Mouse (Mus musculus): ENCODE results near the gene Tfb1m.

The Tfb1m gene

GRCm38 (mm10) chr17:3557331-3558311 lies at the start of gene Tfb1m:
TSS of gene Tfb1m (minus strand) at chr17:3557781.
- DNase-seq (ENCODE audit: low read depth, low spot score) = peak; percentile 97

GRCm38 (mm10) chr17:3602954-3603672 lies 45.5 kb upstream of the Tfb1m start:
- no peak for DNase-seq (ENCODE audit: low read depth, low spot score)

- no peak for DNase-seq (ENCODE audit: low read depth, low spot score)
Observed at GRCm38 (mm10) chr17:3598393-3598792, 40.8 kb upstream of the Tfb1m start.

- DNase-seq (ENCODE audit: low read depth, low spot score) = no peak
Observed at GRCm38 (mm10) chr17:3597866-3598265, 40.3 kb upstream of the Tfb1m start.

GRCm38 (mm10) chr17:3597130-3597529 lies 39.5 kb upstream of the Tfb1m start:
- DNase-seq (ENCODE audit: low read depth, low spot score) = no peak

- peak; percentile 47 for DNase-seq (ENCODE audit: low read depth, low spot score)
Observed at GRCm38 (mm10) chr17:3570876-3571275, 13.3 kb upstream of the Tfb1m start.

- DNase-seq (ENCODE audit: low read depth, low spot score) = no peak
Observed at GRCm38 (mm10) chr17:3562405-3562804, 4.8 kb upstream of the Tfb1m start.

- no peak for DNase-seq (ENCODE audit: low read depth, low spot score)
Observed at GRCm38 (mm10) chr17:3560534-3560933, 3.0 kb upstream of the Tfb1m start.

- no peak for DNase-seq (ENCODE audit: low read depth, low spot score)
Observed at GRCm38 (mm10) chr17:3558356-3558870, 832 bp upstream of the Tfb1m start.

GRCm38 (mm10) chr17:3556251-3556650 lies 1.3 kb downstream of the Tfb1m start:
- no peak for DNase-seq (ENCODE audit: low read depth, low spot score)

- DNase-seq (ENCODE audit: low read depth, low spot score) = no peak
Observed at GRCm38 (mm10) chr17:3547725-3548124, 9.9 kb downstream of the Tfb1m start.

- DNase-seq (ENCODE audit: low read depth, low spot score) = no peak
Observed at GRCm38 (mm10) chr17:3541033-3541432, 16.5 kb downstream of the Tfb1m start.

GRCm38 (mm10) chr17:3540304-3540703 lies 17.3 kb downstream of the Tfb1m start:
- no peak for DNase-seq (ENCODE audit: low read depth, low spot score)

- DNase-seq (ENCODE audit: low read depth, low spot score) = no peak
Observed at GRCm38 (mm10) chr17:3533425-3533824, 24.2 kb downstream of the Tfb1m start.

GRCm38 (mm10) chr17:3532254-3532653 lies 25.3 kb downstream of the Tfb1m start, which contains the start of gene Cldn20:
TSS of gene Cldn20 (plus strand) at chr17:3532554.
- DNase-seq (ENCODE audit: low read depth, low spot score) = no peak

- no peak for DNase-seq (ENCODE audit: low read depth, low spot score)
Observed at GRCm38 (mm10) chr17:3531641-3532040, 25.9 kb downstream of the Tfb1m start.

- DNase-seq (ENCODE audit: low read depth, low spot score) = no peak
Observed at GRCm38 (mm10) chr17:3530549-3530948, 27.0 kb downstream of the Tfb1m start.

GRCm38 (mm10) chr17:3529523-3529922 lies 28.1 kb downstream of the Tfb1m start:
- DNase-seq (ENCODE audit: low read depth, low spot score) = no peak

- no peak for DNase-seq (ENCODE audit: low read depth, low spot score)
Observed at GRCm38 (mm10) chr17:3527841-3528471, 29.6 kb downstream of the Tfb1m start.

- no peak for DNase-seq (ENCODE audit: low read depth, low spot score)
Observed at GRCm38 (mm10) chr17:3520344-3520743, 37.2 kb downstream of the Tfb1m start.

GRCm38 (mm10) chr17:3516406-3516805 lies 41.2 kb downstream of the Tfb1m start:
- DNase-seq (ENCODE audit: low read depth, low spot score) = no peak

GRCm38 (mm10) chr17:3515851-3516250 lies 41.7 kb downstream of the Tfb1m start:
- DNase-seq (ENCODE audit: low read depth, low spot score) = no peak
